Mouse (Mus musculus): ENCODE data around the gene Zfp513. TPM values are rescaled to one million over a fixed set of nuclear protein-coding genes. Genes with fewer than 3 reads are reported as not detected.
A peak's percentile ranks its signal among the peaks of the same experiment; 100 is the strongest.

Zfp513 gene
- total RNA-seq, 2 experiments from 2014 or later: 32.3 to 33.7 TPM

DNA sequence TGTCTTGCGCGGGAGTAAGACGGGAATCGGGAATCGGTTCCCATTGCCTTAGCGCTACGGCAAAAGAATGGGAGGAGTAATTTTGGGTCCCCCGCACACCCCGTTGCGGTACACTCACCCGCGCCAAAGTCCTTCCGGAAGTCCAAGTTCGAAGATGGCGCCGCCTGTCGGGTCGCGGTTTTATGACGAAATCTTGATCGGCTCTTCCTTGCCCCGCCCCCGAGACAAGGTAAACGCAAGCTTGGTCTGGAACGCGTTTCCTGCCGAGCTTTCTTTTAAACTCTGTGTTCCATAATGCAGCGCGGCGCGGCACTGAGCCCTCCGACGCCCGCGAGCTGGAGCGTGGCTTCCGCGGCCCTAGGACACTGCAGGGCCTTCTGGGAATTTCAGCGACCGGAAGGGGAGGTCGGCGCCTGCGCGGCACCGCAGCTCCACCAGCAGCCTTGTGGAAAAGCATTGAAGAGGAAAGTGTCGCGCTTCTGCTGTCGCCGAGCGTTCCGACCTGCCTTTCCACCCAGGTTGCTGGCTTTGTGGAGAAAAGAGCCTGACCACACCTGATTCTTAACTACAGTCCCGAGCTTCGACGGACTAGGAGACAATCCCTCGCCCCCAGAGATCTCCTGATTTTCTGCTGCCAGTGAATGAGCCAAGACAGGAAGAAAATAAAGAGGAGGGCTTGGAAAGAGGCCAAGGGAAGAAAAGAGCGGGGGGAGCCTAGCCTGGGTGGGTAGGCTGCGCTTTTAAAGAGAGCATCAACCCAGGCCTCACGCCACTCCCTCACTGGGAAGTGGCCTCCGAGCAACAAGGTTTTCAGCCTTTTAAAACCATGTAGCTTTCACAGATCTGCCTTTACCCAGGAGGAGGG is 22.1 kb downstream of the Zfp513 start, which contains the start of the genes Gm29609 and Gtf3c2:
TSS of gene Gm29609 (minus strand) at position 146 of the 865 bp plus-strand sequence.
TSS of gene Gtf3c2 (minus strand) at position 379 of the 865 bp plus-strand sequence.
- peak; percentile 86 to 92 for DNase-seq (ENCODE audit: low spot score in 2 of 2)

GRCm38 (mm10) chr5:31179301-31179765 is 22.8 kb downstream of the Zfp513 start:
- peak in 1 of 2 experiments; percentile 20 for DNase-seq (ENCODE audit: low spot score in 2 of 2)

DNA sequence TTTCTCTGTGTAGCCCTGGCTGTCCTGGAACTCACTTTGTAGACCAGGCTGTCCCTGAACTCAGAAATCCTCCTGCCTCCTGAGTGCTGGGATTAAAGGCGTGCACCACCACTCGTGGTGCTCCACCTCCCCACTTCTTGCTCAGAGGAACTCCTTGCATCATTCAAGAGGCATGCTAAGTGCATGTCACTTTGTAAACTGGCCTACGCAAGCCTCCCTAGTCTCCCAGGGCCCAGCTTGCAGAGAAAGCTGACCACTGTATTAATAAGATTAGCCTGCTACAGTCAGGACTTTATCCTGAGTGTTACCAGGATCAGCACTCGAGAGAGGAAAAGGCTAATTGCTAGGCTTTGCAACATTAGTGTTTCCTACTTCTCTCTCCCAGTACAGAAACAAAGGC is 33.5 kb downstream of the Zfp513 start:
- no peak for DNase-seq (ENCODE audit: low spot score in 2 of 2)

DNA sequence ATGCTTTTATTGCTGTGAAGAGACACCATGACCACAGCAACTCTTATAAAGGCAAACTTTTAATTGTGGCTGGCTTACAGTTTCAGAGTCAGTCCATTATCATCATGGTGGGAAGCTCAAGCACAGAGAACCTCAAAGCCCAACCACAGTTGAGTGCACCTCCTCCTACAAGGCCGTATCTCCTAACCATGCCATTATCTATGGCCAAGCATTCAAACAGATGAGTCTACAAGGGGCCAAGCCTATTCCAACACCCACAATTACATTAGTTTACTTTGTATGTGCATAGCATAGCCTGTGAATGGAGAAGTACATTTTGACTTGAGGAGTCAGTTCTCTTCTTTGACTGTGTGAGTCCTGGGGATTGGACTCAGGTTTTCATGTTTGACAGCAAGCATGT is 37.2 kb downstream of the Zfp513 start:
- DNase-seq (ENCODE audit: low spot score in 2 of 2): no peak

DNA sequence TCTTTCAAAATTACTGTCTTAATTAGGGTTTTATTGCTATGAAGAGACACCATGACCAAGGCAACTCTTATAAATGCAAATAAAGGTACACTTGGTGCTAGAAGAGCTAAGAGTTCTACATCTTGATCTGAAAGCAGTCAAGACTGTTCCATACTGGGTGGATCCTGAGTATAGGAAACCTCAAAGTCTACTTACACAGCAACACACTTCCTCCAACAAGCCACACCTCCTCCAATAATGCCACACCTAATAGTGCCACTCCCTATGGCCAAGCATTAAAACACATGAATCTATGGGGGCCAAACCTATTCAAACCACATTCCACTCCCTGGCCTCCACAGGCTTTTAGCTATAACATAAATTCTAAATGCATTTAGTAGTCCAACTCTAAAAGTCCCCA is 39.6 kb downstream of the Zfp513 start:
- DNase-seq (ENCODE audit: low spot score in 2 of 2): no peak

DNA sequence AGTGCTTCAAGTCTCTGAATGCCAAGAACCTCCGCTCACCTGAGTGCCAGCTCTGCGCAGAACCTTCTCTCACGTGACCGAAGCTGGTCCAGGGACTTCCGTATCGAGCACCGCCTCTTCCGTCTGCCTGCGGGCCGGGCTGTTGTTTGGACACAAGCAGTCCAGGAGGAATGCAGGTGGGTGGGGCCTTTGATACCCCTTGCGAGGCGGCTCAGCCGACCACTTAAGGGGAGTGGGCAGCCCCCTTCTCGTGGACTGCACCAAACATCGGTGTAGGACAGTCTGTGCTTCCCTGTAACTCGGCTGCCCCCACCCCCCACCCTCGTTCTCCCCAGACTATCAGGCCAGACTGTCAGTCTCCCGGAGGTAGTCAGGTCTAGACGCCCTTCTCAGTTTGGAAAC is 48.0 kb downstream of the Zfp513 start, which contains the start of gene Mpv17:
TSS of gene Mpv17 (minus strand) at position 100 of the 402 bp plus-strand sequence.
- peak; percentile 52 to 63 for DNase-seq (ENCODE audit: low spot score in 2 of 2)

DNA sequence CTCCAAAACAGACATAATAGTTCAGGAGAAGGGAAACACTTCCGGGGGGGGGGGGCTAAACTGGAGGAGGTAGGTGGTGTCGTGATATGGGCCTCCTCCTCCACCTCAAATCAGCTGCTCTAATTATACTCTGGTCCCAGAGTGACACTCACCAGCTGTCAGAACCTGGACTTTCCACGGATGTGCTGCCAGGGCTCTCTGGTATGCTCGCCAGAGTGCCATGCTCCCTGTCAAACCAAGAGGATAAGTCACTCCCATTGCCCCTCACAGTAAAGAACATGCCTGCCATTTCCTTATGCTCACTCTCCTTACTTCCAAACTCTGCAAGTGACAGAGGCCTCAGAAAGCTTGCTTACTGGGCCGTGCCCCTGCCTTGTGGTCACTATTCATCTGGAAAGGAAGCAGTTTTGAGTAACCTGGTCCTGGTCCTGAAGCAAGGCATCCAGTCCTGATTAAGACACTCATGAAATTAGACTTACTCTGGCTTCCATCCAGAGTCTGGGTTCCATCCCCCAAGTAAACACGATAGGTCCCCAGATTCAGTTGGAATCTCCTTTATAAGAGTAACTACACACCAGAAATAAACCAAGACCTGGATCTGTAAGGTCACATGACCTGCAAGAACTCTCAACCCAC is 48.5 kb downstream of the Zfp513 start:
- no peak for DNase-seq (ENCODE audit: low spot score in 2 of 2)

DNA sequence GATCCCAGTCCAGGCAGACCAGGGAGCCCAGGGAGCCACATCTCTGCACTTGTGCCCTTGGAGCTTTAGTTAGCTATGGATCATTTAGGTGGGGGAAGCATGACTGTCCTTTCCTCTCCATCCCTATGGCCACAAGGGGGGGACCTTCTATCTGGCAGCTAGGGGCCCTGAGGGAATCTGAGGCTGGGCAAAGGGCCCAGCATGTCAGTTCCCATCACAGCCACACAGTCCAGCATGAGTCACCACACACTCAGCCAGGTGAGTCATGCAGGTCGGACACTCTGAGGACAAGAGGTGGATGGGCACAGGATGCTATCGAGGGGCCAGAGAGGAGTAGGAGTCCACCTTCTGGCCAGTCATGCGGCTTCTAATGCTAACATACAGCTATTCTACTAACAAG is 50.4 kb downstream of the Zfp513 start:
- no peak for DNase-seq (ENCODE audit: low spot score in 2 of 2)

DNA sequence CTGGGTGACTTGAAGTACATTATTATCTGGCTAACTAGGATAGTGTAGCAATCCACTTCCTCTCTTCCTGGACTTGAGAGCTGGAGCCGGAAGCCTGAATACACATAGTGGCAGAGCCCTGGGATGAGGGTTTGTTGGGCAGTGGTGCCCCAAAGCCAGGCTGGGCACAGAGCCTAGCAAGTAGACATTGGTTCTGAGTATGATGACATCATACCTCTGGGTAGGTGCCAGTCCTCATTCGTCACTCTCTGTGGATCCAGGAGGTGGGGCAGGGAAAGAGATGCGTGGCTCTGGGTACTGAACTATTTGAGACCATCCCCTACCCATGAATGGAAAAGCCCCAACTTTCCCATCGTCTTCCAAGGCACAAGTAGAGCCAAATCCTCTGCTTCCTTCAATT is 52.3 kb downstream of the Zfp513 start:
- DNase-seq (ENCODE audit: low spot score in 2 of 2): no peak

Other genes starting within 250 kb of the Zfp513 start
- gene Preb, start 241.9 kb downstream of the Zfp513 start, total RNA-seq (2021): 100 to 1,000 TPM; 131 to 135 TPM
- gene Tcf23, start 233.6 kb downstream of the Zfp513 start, total RNA-seq (2021): under 1 TPM; 0.81 to 0.85 TPM
- gene Atraid, start 154.0 kb downstream of the Zfp513 start, total RNA-seq (2021): 100 to 1,000 TPM; 109 to 115 TPM
- 10 to 100 TPM; 18.8 to 20.9 TPM for gene Slc5a6, start 153.4 kb downstream of the Zfp513 start, total RNA-seq (2021)
- gene Cad, start 147.5 kb downstream of the Zfp513 start, total RNA-seq (2021): 10 to 100 TPM; 33.0 to 40.2 TPM
- not detected for gene Dnajc5g, start 96.0 kb downstream of the Zfp513 start, total RNA-seq (2021)
- gene Slc30a3, start 94.1 kb downstream of the Zfp513 start, total RNA-seq (2021): under 1 TPM; 0.34 to 0.50 TPM
- gene Trim54, start 85.6 kb downstream of the Zfp513 start, total RNA-seq (2021): 1 to 10 TPM; 1.8 to 4.2 TPM
- not detected for gene Ucn, start 63.5 kb downstream of the Zfp513 start, total RNA-seq (2021)
- 10 to 100 TPM; 51.9 to 52.7 TPM for gene Mpv17, start 48.1 kb downstream of the Zfp513 start, total RNA-seq (2021)
- 1 to 10 TPM; 2.7 to 3.3 TPM for gene Gm29609, start 22.4 kb downstream of the Zfp513 start, total RNA-seq (2021)
- 10 to 100 TPM; 87.2 to 88.0 TPM for gene Gtf3c2, start 22.2 kb downstream of the Zfp513 start, total RNA-seq (2021)
- 100 to 1,000 TPM; 113 TPM for gene Snx17, start 9.1 kb downstream of the Zfp513 start, total RNA-seq (2021)
- gene Eif2b4, start 8.9 kb downstream of the Zfp513 start, total RNA-seq (2021): 10 to 100 TPM; 36.8 to 41.9 TPM
- 100 to 1,000 TPM; 107 to 117 TPM for gene Ppm1g, start 18.4 kb upstream of the Zfp513 start, total RNA-seq (2021)
- 100 to 1,000 TPM; 113 TPM for gene Nrbp1, start 38.6 kb upstream of the Zfp513 start, total RNA-seq (2021)
- 1 to 10 TPM in 1 of 2 experiments, under 1 TPM in 1; 0.98 to 1.0 TPM for gene Gm9970, start 38.9 kb upstream of the Zfp513 start, total RNA-seq (2021)
- gene Krtcap3, start 49.4 kb upstream of the Zfp513 start, total RNA-seq (2021): 1 to 10 TPM; 5.7 to 9.1 TPM
- gene Ift172, start 88.8 kb upstream of the Zfp513 start, total RNA-seq (2021): 10 to 100 TPM; 40.8 to 44.9 TPM
- 10 to 100 TPM; 12.8 to 18.3 TPM for gene Fndc4, start 93.8 kb upstream of the Zfp513 start, total RNA-seq (2021)
- gene Gckr, start 95.1 kb upstream of the Zfp513 start, total RNA-seq (2021): 10 to 100 TPM in 1 of 2 experiments, under 1 TPM in 1; 0.39 to 17.9 TPM